Mouse (Mus musculus): ENCODE data around the gene Shisa8.

Gene Shisa8

DNA sequence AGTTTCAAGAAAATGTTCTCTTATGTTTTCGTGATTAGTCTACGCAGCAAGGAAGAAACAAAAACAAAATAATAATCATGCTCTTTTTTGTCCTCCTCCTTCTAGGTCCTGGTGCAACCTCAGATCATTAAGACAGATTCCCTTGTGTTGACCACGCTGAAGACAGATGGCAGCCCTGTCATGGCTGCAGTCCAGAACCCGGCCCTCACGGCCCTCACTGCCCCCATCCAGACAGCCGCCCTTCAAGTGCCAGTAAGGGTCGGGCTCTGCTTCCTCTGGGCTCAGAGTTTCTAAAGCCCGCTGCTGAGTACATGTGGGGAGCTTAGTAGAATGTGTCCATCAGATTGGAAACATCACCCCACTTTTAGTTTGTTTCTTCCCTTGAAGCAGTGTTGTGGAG is 40.0 kb downstream of the Shisa8 start:
- no peak for DNase-seq (ENCODE audit: low spot score)

DNA sequence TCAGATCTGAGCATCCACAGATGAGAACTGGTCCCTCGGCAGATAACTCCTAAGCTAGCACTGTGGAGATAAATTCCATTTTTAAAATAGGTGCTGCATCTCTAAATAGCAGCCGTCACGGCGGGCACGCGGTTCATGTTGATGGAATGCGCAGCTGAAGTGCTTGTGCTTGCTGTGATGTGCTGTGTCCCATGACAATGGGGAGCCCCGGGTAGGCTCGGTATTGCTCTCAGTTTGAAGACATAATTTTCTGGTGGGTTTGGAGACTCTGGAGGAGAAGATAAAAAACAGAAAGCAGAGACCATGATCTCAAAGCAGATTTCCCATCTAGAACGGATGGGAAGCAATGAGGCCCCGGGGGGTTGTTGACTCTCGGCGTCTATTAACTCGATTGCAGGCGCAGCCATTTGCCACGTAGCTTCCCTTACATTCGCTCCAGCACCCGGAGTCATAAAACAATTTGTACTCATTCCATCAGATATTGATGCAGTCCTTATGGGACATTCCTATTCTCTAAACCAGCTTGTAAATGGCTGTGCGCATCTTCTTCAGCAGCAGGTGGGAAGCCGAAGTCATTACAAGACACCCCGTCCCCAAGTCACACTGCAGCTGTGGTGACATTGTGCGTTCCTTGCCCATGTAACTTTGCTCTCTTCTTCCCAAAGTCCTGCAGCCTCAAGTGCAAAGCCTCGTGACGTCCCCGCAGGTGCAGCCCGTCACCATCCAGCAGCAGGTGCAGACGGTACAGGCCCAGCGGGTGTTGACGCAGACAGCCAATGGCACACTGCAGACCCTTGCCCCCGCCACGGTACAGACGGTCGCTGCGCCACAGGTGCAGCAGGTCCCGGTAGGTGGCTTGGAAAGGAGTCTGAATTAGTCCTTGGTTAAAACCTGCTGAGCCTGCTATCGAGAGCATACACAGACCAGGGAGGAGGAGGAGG is 41.9 kb downstream of the Shisa8 start:
- DNase-seq (ENCODE audit: low spot score) = no peak

DNA sequence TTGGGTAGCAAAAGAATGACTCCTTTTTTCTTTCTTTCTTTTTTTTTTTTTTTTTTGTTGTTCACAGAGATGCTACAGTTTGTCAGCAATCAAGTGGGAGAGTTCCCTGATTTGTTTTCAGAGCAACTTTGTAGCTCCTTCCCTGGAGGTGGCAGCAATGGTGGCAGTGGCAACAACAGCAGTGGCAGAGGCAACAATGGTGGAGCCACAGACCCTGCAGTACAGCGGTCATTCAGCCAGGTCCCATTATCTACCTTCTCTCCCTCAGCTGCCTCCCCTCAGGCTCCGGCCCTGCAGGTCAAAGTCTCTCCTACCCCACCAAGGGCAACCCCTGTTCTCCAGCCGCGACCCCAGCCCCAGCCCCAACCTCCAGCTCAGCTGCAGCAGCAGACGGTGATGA is 42.9 kb downstream of the Shisa8 start:
- DNase-seq (ENCODE audit: low spot score) = peak; percentile 51

DNA sequence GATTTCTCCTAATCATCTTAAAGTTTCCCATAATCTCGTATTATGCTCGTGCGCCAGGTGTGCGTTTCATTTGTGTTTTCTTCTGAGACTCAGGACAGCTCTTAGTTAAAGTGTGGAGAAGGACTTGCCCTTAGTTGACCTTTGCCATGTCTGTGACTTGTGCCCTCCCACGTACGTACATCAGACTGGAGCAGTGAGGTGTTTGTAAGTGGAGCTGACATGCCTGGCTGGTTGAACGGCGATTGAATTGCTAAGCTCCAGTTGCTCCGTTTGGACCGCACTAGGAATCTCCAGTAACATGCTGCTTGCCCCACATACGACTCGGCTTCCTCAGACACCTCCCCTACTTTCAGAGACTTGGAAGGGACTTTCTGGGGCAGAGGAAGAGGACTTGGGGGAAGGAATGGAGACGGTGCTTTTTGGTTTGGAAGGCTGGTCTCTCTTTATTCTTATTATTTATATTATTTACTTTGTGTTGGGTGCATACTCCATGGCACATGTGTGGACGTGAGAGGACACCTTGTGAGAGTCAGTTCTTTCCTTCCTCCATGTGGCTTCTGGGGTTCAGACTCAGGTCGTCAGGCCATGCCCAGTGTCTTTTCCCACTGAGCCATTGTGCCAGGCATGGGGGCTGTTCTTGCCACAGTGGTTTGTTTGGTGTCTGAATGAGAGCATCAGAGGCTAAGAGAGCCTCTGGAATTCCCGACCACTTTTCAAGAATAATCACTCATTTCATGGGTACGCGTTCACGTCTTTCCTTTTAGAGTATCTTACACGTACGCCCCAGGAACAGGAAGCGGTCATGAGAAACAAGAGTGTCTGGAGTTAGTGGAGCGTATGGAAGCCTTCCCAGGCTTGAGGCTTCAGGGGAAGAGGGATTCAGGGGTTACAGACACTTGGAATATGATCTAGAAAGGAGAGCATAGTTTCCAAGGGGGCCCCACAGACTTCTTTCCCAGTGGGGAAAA is 45.1 kb downstream of the Shisa8 start:
- DNase-seq (ENCODE audit: low spot score) = no peak

DNA sequence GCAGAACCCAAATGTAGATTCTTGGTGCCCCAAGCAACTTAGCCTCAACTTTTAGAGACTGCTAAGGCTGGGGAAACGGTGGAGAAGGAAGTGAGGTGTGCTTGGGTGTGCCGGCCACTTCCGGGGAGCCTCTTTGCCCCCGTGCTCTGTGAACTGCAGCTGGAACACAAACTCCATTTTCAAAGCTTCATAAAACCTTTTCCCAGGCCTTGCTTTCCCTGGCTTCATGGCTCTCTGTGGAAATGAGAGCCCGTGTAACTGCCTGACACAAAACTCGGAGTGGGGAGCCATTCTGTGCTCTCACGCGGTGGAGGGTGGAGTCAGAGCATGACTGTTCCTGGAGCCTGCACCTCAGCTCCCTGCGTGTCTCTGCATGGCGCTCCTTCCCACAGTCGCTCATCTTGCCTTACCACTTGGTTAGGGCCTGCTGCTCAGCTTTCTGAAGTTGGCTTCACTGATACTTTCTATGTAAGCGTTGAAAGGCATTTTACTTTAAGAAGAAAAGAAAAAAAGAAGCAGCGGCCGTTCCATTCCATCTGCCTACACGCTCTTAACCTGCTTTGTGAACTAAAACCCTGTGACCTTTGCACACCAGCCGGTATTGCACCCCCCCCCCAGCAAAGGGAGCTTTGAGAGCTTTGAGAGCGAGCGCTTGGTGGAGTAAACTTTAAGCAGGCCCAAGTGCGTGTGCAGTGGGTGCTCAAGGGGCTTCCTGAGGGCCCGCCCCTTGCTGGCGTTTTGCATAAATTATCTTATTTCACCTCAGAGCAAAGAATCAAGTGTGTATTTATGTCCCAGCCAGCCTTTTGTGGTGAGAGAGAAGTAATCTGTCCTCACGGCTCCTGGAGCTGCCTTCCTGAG is 46.1 kb downstream of the Shisa8 start:
- no peak for DNase-seq (ENCODE audit: low spot score)

DNA sequence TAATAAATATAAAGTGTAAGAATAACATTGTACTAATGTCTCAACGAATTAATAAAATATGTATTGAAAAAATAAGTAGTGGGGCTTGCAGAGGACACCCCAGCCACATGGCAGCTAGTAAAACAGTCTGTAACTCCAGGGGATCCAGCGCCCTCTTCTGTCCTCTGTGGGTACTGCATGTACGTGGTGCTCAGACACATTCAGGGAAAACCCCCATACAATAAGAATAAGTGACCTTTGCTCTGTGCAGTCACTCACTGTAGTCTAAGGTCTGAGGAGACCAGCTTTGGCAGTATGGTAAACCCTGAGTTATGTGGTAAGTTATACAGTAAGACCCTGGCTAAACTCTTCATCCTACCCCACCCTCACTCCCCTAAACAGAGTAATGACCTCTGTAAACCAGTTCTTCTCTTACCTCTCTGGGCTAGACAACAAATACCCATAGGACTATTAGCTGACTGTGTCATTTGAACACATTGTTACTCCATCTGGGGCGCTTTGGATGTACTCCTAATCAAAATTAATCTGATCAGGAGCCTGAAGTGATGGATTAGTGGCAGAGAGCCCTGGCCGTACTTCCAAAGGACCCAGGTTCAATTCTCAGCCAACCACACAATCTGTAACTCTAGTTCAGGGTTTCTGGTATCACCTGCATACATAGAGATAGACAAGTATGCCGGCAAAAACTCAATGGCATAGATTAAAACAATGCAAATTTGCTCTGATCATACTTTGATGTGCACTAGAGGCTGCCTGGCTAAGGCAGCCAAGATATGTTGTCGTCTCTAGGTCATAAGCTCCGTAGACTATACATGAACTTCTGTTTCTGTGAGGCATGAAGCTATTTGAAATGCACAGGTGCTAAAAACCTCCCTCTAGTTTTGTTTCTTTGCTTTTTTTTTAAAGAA is 47.0 kb downstream of the Shisa8 start:
- DNase-seq (ENCODE audit: low spot score) = no peak

DNA sequence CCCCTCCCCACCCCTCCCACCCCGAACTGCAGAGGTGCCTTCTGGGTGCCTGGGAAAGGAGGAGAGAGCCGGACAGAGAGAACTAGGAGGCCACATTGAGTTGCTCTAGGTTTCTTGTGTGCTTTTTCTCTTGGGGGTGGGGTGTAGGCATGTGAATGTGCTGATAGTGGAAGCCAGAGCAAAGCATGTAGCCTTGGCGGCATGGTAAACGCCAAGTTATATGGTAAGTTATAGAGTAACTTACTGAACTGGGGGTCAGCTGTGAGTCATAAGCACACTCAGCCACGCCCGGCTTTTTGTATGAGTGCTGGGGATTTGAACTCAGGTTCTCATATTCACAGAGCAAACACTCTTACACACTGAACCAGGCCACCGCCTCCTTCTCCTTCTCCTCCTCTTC is 48.1 kb downstream of the Shisa8 start:
- DNase-seq (ENCODE audit: low spot score) = no peak

DNA sequence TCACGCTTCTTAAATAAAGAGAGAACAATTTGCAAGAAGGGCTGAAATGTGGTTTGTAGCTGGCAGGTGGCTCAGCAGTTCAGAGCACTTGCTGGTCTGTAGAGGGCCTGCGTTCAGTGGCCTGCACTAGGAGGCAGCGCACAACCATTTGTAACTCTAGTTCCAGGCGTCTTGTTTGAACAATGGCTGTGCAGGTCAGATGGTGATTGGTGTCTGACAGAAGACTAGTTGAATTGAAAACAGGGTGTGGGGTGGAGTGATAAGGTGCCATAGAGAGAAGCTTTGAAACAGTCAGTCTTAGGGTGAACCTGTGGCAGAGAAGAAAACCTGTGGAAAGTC is 48.6 kb downstream of the Shisa8 start:
- DNase-seq (ENCODE audit: low spot score) = no peak

DNA sequence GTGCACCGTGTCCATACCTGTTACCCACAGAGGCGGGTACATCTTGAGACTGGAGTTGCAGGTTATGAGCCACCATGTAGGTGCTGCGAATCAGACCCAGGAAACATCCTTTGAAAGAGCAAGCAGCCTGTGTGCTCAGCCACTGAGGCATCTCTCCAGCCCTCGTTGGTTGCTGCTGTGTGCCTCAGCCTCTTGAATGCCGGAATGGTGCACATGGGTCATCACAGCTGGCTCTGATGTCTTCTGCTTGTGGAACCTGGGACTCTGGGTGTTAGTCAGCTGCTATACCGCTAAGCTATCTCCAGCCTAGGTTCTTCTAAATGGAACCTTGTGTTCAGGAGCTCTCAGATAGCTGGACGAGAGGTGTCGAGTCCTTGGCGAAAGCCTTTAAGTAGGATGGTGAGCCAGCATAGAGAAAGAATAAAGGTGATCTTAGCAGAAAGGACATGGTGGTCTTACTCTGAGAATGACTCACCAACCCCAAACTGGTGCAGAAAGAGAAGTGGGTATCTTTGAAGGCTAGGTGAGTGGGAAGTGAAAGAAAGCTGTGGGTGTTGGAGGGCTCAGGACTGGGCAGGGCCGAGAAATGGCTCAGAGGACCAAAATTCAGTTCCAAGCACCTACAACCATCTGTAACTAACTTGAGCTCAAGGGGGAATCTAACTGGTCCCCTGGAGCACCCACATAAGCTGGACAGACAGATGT is 49.1 kb downstream of the Shisa8 start:
- DNase-seq (ENCODE audit: low spot score) = no peak

DNA sequence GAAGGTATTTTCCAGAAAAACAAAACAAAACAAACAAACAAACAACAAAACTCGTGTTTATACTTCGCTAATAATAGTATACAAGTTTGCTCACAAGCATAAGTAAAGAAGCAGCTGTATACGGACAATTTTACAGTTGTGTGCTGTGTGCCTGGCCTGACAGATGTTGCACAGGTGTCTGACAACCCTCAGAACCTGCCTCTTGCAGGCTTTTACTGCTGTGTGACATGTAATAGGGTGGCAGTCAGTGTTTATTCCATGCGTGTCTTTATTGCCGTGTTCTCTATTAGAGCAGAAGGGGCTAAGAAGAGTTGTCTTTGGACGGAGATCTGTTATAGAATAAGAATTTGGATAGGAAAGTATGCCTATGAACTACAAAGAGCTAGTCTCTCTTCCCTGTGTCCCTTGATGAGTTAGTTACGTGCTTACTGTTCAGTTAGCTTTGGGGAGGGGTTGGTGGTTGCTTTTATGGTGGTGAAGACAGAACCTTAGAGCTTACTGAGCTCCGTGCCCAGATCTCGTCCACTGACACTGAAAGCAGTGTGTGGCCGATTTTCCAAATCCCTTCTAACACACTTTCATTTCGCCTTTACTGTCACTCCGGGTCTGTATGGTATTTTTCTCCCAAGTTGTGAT is 50.5 kb downstream of the Shisa8 start:
- no peak for DNase-seq (ENCODE audit: low spot score)

DNA sequence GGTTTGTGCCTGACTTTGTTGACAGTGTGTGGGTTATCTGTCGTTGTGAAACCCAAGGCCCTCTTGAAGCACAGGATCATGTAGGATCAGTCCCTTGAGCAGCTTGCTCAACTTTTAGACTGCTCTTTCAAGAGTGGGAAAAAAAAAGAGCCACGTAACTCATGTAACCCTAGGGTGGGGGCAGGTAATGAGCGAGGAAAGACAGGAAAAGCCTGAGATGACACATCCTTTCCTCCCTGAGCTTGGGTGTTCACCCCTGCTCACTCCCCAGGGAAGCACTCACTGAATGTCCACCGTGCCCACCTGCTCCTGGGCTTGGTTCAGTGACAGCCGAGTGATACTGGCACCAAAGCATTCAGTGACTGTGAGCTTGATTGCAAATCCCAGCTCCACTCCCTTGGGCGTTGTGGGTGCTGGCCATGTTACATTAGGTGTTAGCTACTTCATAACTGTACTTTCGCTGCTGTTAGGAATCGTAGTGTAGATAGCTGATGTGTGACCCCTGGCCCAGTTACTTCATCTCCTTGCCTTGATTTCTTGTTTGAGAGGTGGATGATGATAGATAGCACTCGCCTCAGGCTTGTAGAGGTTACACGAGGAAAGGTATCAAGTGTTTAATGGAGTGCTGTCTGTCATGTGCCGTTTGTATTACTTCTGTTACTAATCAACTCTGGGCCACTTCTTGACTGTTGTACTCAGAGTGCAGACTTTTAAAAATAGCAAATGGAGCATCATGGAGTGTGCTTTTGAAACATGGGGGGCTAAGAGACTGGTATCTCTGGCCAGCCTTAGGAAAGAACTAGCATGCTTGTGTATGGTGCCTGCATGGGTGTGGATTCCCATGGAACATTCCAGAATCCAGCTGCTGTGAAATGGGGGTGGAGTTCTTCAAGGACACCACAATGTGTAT is 51.6 kb downstream of the Shisa8 start:
- no peak for DNase-seq (ENCODE audit: low spot score)

DNA sequence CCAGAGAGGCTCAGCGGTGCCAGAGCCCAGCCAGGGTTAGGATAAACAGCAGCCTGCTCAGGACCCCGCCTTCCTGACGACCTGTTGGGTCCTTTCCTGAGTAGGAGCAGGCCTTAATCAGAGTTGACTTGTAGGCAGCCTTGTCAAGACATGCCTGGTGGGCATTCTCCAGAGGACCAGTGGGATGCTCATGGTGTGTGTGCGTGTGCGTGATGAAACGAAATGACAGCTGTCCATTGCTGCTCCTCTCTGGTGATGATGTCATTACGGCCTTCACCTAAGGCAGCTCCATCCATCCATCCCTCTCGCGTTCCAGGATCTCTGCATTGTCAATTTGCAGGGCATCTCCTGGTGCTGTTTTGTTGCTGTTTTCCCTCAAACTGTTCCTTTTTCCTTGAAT is 53.1 kb downstream of the Shisa8 start:
- DNase-seq (ENCODE audit: low spot score) = no peak

DNA sequence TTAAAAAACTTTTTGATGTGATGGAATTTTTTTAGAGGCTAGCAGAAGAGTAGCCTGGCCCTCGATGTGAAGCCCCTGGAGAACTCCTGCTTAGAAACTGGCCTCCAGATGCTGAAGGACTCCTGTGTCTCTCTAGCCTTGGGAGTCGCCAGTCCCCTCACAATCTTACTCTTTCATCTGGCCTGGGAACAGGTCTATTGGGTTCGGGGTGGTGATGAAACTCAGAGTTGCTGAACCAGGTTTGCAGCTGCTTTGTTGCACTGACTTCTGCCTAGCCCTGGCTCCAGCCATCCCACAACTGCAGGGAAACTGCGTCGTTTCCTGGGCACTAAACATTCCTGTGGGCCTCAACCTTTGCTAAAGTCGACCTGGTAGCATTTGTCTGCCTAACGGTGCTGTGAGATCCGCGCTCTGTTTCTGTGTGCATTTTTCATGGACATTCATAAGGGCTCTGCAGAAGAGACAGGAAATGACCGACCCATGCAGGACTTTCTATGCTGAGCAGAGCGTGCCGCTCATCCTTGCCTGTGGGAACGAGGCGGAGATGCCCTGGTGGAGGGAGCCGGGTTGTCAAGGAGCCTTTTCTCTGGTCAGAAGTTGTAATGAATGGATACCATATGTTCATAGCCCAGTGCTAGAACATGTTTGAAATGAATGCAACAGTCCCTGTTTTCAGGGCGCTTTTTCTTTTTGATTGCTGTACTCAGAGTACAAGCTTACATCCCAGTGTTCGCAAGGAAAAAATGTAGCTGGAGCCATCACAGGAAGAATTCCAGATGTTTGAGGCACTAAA is 54.2 kb downstream of the Shisa8 start:
- DNase-seq (ENCODE audit: low spot score) = no peak

DNA sequence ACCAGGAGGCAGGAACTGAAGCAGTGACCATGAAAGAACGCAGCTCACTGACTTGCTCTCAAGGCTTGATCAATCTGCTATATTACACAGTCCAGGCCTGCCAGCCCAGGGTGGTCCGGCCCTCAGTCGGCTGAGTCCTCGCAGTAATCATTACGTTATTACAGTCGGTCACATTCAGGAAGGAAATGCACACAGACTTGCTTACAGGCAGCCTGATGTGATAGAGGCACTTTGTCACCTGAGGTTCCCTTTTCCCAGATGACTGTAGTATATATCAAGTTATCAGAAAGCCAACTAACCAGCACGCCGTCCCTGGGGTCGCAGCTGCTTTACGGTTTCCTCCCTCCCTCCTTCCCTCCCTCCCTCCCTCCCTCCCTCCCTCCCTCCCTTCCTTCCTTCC is 55.7 kb downstream of the Shisa8 start:
- DNase-seq (ENCODE audit: low spot score) = no peak

DNA sequence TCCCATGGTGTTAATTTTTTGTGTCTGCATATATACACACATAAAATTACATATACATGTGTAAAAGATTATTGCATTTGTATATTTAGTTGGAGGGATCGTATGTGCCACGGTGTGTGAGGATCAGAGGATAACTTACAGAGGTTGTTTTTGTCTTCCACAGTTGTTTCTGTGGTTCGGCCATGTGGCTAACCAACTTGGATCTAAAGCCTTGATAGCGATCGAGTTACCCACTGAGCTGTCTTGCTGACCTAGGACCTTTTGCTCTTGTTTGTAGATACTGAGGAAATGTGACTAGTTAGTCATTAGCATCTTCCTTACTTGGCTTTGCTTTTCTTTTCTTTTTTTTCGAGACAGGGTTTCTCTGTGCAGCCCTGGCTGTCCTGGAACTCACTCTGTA is 56.3 kb downstream of the Shisa8 start:
- DNase-seq (ENCODE audit: low spot score) = no peak
